Mouse (Mus musculus): ENCODE data around the gene Ets2. TPM values are rescaled to one million over a fixed set of nuclear protein-coding genes. Genes with fewer than 3 reads are reported as not detected.

Gene Ets2
- polyA plus RNA-seq, 1 experiment: 36.2 TPM

GRCm38 (mm10) chr16:95724251-95724650 lies 22.4 kb downstream of the Ets2 start:
- H3K4me3 ChIP-seq (ENCODE audit: insufficient read depth, low read length): no peak overlapping the region
- no peaks in the 10 kb centered on the region; the same call in 1 of the 2 replicates for H3K4me1 ChIP-seq (ENCODE audit: control insufficient read depth, insufficient read depth, low read length)
- no peak overlapping the region for H3K27ac ChIP-seq (ENCODE audit: insufficient read depth, low read length)
- TF ChIP-seq CTCF (IDR thresholded peaks at IDR 0.05; ENCODE audit: extremely low read depth, insufficient read depth, low read length) (no peak), POLR2A (IDR thresholded peaks at IDR 0.05; ENCODE audit: extremely low read depth, insufficient read depth, low read length) (no peak)

DNA sequence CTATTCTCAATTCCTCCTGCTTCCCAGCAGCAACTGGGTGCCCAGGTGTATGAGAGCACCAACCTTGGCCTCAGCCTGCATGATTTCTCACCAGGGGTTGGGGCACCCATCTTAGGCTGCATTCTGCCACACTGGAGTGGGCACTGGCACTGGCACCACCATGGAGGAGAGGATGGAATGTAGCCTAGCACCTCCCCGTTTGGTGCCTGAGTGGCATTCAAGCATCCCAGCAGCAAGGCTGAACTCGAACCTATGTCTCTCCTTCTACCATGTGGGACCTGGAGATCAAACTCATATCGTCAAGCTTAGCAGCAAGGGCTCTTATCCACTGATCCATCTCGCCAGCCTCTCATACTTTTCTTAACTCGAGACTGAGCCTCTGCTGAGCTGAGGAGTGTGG lies 22.9 kb downstream of the Ets2 start:
- no peak overlapping the region for H3K27ac ChIP-seq (ENCODE audit: insufficient read depth, low read length)
- H3K4me1 ChIP-seq (ENCODE audit: control insufficient read depth, insufficient read depth, low read length): no peaks in the 10 kb centered on the region; the same call in 1 of the 2 replicates
- no peak for TF ChIP-seq CTCF (IDR thresholded peaks at IDR 0.05; ENCODE audit: extremely low read depth, insufficient read depth, low read length)
- no peak for TF ChIP-seq POLR2A (IDR thresholded peaks at IDR 0.05; ENCODE audit: extremely low read depth, insufficient read depth, low read length)
- no peak overlapping the region for H3K4me3 ChIP-seq (ENCODE audit: insufficient read depth, low read length)

- H3K4me3 ChIP-seq (ENCODE audit: insufficient read depth, low read length): no peak overlapping the region
- H3K27ac ChIP-seq (ENCODE audit: insufficient read depth, low read length): no peak overlapping the region
- TF ChIP-seq CTCF (IDR thresholded peaks at IDR 0.05; ENCODE audit: extremely low read depth, insufficient read depth, low read length): no peak
- TF ChIP-seq POLR2A (IDR thresholded peaks at IDR 0.05; ENCODE audit: extremely low read depth, insufficient read depth, low read length): no peak
- no peaks in the 10 kb centered on the region for H3K4me1 ChIP-seq (ENCODE audit: control insufficient read depth, insufficient read depth, low read length)
Observed at GRCm38 (mm10) chr16:95726802-95727201, 24.9 kb downstream of the Ets2 start.

GRCm38 (mm10) chr16:95728453-95729435 lies 26.9 kb downstream of the Ets2 start:
- Histone ChIP-seq H3K4me1 (ENCODE audit: control insufficient read depth, insufficient read depth, low read length) (no peaks in the 10 kb centered on the region), H3K27ac (ENCODE audit: insufficient read depth, low read length) (no peak overlapping the region), H3K4me3 (ENCODE audit: insufficient read depth, low read length) (no peak overlapping the region)
- TF ChIP-seq CTCF (IDR thresholded peaks at IDR 0.05; ENCODE audit: extremely low read depth, insufficient read depth, low read length) (no peak), POLR2A (IDR thresholded peaks at IDR 0.05; ENCODE audit: extremely low read depth, insufficient read depth, low read length) (no peak)

GRCm38 (mm10) chr16:95729775-95730174 lies 27.9 kb downstream of the Ets2 start:
- no peaks in the 10 kb centered on the region for H3K4me1 ChIP-seq (ENCODE audit: control insufficient read depth, insufficient read depth, low read length)
- TF ChIP-seq CTCF (IDR thresholded peaks at IDR 0.05; ENCODE audit: extremely low read depth, insufficient read depth, low read length): no peak
- no peak for TF ChIP-seq POLR2A (IDR thresholded peaks at IDR 0.05; ENCODE audit: extremely low read depth, insufficient read depth, low read length)
- no peak overlapping the region for H3K27ac ChIP-seq (ENCODE audit: insufficient read depth, low read length)
- no peak overlapping the region for H3K4me3 ChIP-seq (ENCODE audit: insufficient read depth, low read length)

DNA sequence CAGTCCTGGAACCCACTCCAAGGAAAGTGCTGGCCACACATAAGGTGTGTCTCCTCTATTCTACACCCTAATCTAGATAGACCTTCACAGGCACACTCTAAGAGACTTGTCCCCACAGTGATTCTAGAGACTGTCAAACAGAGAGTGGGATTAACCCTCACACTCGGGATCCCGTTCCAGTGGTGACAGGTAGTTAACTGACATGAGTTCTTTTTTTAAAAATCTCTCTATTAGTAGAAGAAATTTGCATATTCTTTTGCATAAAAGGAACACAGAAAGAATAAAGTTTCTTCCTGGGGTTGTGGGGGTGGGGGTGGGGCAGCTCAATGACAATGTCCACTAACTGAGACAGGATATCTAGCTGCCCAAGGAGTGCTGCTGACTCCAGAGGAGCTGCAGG lies 32.9 kb downstream of the Ets2 start:
- H3K4me3 ChIP-seq (ENCODE audit: insufficient read depth, low read length): no peak overlapping the region
- TF ChIP-seq CTCF (IDR thresholded peaks at IDR 0.05; ENCODE audit: extremely low read depth, insufficient read depth, low read length): no peak
- TF ChIP-seq POLR2A (IDR thresholded peaks at IDR 0.05; ENCODE audit: extremely low read depth, insufficient read depth, low read length): no peak
- H3K4me1 ChIP-seq (ENCODE audit: control insufficient read depth, insufficient read depth, low read length): peaks cover 5% of the 10 kb centered on the region
- H3K27ac ChIP-seq (ENCODE audit: insufficient read depth, low read length): no peak overlapping the region

DNA sequence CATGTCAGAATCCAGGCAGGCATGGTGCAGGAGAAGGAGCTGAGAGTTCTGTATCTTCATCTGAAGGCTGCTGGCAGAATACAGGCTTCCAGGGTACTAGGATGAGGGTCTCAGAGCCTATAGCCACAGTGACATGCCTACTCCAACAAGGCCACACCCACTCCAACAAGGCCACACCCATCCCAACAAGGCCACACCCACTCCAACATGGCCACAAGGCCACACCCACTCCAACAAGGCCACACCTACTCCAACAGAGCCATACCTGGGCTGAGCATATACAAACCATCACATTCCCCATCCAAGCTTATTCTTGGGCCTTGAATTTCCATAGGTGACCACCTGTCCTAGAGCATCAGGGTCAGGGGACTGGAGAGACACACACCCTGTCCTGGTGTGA lies 34.2 kb downstream of the Ets2 start:
- H3K27ac ChIP-seq (ENCODE audit: insufficient read depth, low read length): no peak overlapping the region
- TF ChIP-seq CTCF (IDR thresholded peaks at IDR 0.05; ENCODE audit: extremely low read depth, insufficient read depth, low read length): no peak
- no peak for TF ChIP-seq POLR2A (IDR thresholded peaks at IDR 0.05; ENCODE audit: extremely low read depth, insufficient read depth, low read length)
- H3K4me3 ChIP-seq (ENCODE audit: insufficient read depth, low read length): no peak overlapping the region
- H3K4me1 ChIP-seq (ENCODE audit: control insufficient read depth, insufficient read depth, low read length): peaks cover 7% of the 10 kb centered on the region

DNA sequence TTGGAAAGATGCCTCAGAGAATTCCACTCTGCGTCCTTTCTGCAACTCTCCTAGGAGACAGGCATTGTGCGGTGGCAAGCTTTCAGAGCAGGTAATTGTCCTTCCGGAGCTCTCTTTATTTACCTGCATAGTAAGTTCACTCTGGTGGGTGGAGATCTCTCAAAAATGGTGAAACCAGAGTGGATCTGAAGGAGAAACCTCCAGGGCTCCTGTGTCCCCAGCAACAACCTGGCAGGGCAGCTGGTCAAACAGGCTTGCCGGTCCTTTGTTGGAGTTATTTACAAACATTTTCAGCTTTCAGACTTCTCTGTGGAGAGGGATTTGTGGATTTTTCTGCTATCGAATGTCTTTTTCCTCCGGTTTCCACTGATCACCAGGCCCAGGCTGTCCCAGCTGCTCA lies 34.6 kb downstream of the Ets2 start:
- Histone ChIP-seq H3K4me1 (ENCODE audit: control insufficient read depth, insufficient read depth, low read length) (peaks cover 8% of the 10 kb centered on the region), H3K4me3 (ENCODE audit: insufficient read depth, low read length) (no peak overlapping the region), H3K27ac (ENCODE audit: insufficient read depth, low read length) (no peak overlapping the region)
- TF ChIP-seq POLR2A (IDR thresholded peaks at IDR 0.05; ENCODE audit: extremely low read depth, insufficient read depth, low read length) (no peak), CTCF (IDR thresholded peaks at IDR 0.05; ENCODE audit: extremely low read depth, insufficient read depth, low read length) (no peak)

GRCm38 (mm10) chr16:95739522-95739921 lies 37.6 kb downstream of the Ets2 start:
- TF ChIP-seq POLR2A (IDR thresholded peaks at IDR 0.05; ENCODE audit: extremely low read depth, insufficient read depth, low read length): no peak
- Histone ChIP-seq H3K27ac (ENCODE audit: insufficient read depth, low read length) (no peak overlapping the region), H3K4me1 (ENCODE audit: control insufficient read depth, insufficient read depth, low read length) (peaks cover 8% of the 10 kb centered on the region), H3K4me3 (ENCODE audit: insufficient read depth, low read length) (no peak overlapping the region)

- H3K4me3 ChIP-seq (ENCODE audit: insufficient read depth, low read length): no peak overlapping the region
- H3K27ac ChIP-seq (ENCODE audit: insufficient read depth, low read length): no peak overlapping the region
- no peak for TF ChIP-seq POLR2A (IDR thresholded peaks at IDR 0.05; ENCODE audit: extremely low read depth, insufficient read depth, low read length)
- TF ChIP-seq CTCF (IDR thresholded peaks at IDR 0.05; ENCODE audit: extremely low read depth, insufficient read depth, low read length): no peak
- H3K4me1 ChIP-seq (ENCODE audit: control insufficient read depth, insufficient read depth, low read length): peaks cover 8% of the 10 kb centered on the region
Observed at GRCm38 (mm10) chr16:95741358-95741757, 39.5 kb downstream of the Ets2 start.
